Mouse (Mus musculus) adrenal gland, adult 8-10 months (tissue): ENCODE measurements around the gene Suox. TPM values are rescaled to one million over a fixed set of nuclear protein-coding genes. Genes with fewer than 3 reads are reported as not detected.
A peak's percentile ranks its signal among the peaks of the same experiment; 100 is the strongest.
"Not testable (repeated sequence)": the region's sequence is repeated elsewhere in the genome, so short reads cannot be mapped to it uniquely, and the experiment has no call there.

Experiments
- DNase-seq: peaks from one replicate; pipeline ENCODE4 v3.0.0; 2022
- total RNA-seq, 4 experiments: library from RNA; stranded (reverse); gene quantifications; 2 replicates each; pipeline ENCODE4 v1.2.4; 2022

Suox gene
- 10 to 100 TPM; 28.7 to 35.1 (median 31.4) TPM for total RNA-seq

- DNase-seq, result peak; percentile 73
Measured at GRCm38 (mm10) chr10:128673763-128674468, at the start of gene Suox. Gene Suox (minus strand): TSS chr10:128674073.

- no peak for DNase-seq
Measured at GRCm38 (mm10) chr10:128715559-128716537, 42.0 kb upstream of the Suox start.

- DNase-seq, result not testable (repeated sequence)
Measured at GRCm38 (mm10) chr10:128711318-128711717, 37.4 kb upstream of the Suox start.

GRCm38 (mm10) chr10:128705317-128705693 is 31.4 kb upstream of the Suox start:
- no peak for DNase-seq

GRCm38 (mm10) chr10:128704491-128705316 is 30.8 kb upstream of the Suox start, which contains the start of gene Cdk2:
Gene Cdk2 (minus strand): TSS chr10:128705031.
- DNase-seq, result peak; percentile 88

GRCm38 (mm10) chr10:128703895-128704294 is 30.0 kb upstream of the Suox start, which contains the start of gene Pmel:
Gene Pmel (plus strand): TSS chr10:128704195.
- DNase-seq, result no peak

GRCm38 (mm10) chr10:128702328-128703007 is 28.6 kb upstream of the Suox start:
- no peak for DNase-seq

- DNase-seq, result no peak
Measured at GRCm38 (mm10) chr10:128700712-128701111, 26.8 kb upstream of the Suox start.

GRCm38 (mm10) chr10:128699611-128700010 is 25.7 kb upstream of the Suox start:
- no peak for DNase-seq

- DNase-seq, result no peak
Measured at GRCm38 (mm10) chr10:128699006-128699405, 25.1 kb upstream of the Suox start.

GRCm38 (mm10) chr10:128697072-128697725 is 23.3 kb upstream of the Suox start:
- no peak for DNase-seq

GRCm38 (mm10) chr10:128695992-128696807 is 22.3 kb upstream of the Suox start, which contains the start of gene Rab5b:
Gene Rab5b (minus strand): TSS chr10:128696264.
- peak; percentile 99 for DNase-seq

GRCm38 (mm10) chr10:128695411-128695991 is 21.6 kb upstream of the Suox start:
- no peak for DNase-seq

GRCm38 (mm10) chr10:128674469-128675008 is 666 bp upstream of the Suox start:
- no peak for DNase-seq

- DNase-seq, result no peak
Measured at GRCm38 (mm10) chr10:128671148-128671547, 2.7 kb downstream of the Suox start.

- DNase-seq, result peak; percentile 31
Measured at GRCm38 (mm10) chr10:128668790-128669672, 4.8 kb downstream of the Suox start.

GRCm38 (mm10) chr10:128665806-128666205 is 8.1 kb downstream of the Suox start:
- no peak for DNase-seq

GRCm38 (mm10) chr10:128665307-128665706 is 8.6 kb downstream of the Suox start:
- DNase-seq, result no peak
